Mouse (Mus musculus) erythroid progenitor cell, adult 5-6 weeks (primary cell): Measurements from ENCODE around the gene Faap20. TPM values are rescaled to one million over a fixed set of nuclear protein-coding genes. Genes with fewer than 3 reads are reported as not detected.
A peak's percentile ranks its signal among the peaks of the same experiment; 100 is the strongest.

Source experiments
- ATAC-seq: replicated peaks from 2 replicates; pipeline ENCODE4 v1.8.0; 2016; ENCODE audit warnings: moderate number of reproducible peaks, mild to moderate bottlenecking, moderate TSS enrichment, inconsistent platforms; ENCODE audit not compliant: poor library complexity, low FRiP score, severe bottlenecking
- total RNA-seq, 2 experiments: library from RNA; stranded (forward) in 1 of 2; stranded (reverse) in 1 of 2; fragments of 150-400 nt in 1 of 2; fragments of 186-747, 209-891 nt in 1 of 2; gene quantifications; 2 replicates each; pipeline versions ENCODE4 v1.2.3 to v1.2.4; 2015 to 2017; ENCODE audit warnings: low replicate concordance in 2 of 2

Gene Faap20
- total RNA-seq (2015; ENCODE audit: low replicate concordance) (4.0 and 6.7 TPM in 2 replicates), total RNA-seq (2017; ENCODE audit: low replicate concordance) (2.1 and 2.2 TPM in 2 replicates)

DNA sequence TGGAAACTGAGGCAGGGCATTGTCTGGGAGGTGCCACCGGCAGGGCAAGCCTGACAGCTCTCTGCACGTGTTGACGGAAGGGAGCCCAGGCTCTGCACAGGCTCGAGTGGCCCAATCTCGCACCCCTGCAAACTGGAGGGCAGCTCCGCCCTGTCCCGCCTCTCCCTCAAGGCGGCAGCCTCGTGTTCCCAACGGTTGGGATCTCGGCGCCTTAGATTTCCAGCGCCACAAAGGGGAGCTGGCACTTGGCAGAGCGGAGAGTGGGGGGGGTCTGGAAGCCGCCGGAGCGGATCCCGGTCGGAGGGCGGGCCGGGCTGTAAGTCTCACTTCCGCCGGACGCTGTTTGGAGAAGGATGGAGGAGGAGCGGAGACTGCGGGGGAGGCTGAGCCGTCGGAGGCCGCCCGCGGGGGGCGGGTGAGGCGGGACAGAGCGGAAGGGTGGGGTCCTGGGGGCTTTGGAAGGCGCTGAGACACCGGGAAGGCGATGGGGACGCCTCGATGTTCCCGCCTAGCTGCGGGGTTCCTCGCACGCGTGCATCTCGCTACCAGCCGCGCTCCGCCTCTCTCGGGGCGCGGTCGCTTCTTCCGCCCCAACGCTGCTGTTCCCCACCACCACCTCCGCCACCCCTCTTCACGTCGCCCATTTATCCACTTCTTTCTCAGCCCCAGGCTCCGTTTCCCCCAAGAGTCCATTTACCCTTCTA, at the start of gene Faap20:
Faap20 (plus strand) TSS at position 155 of the 704 bp plus-strand sequence.
- ATAC-seq = peak; percentile 50

DNA sequence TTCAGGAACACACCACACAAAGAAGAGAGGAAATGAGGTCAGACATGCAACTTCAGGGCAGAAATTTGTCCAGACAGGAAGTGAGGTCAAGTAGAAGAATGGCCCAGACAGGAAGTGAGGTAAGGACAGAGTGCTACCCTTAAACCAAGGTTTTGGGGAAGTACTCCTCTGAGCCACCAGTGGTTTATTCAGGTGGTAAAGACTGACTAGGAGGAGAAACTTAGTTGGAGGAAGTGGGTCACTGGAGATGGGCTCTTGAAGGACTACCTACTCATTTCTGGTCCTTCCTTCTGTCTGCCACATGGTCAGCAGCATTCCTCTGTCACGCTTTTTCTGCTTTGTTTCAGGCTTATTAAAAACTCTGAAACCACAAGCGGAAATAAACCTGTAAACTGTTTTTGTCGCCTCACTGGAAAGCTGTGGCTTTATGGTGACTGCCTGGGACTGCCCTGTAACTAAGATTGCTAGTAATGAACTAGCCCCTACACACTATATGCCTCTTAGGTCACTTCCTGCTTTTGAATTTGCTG, 48.7 kb upstream of the Faap20 start:
- ATAC-seq = no peak

- ATAC-seq = no peak
These were observed 47.8 kb upstream of the Faap20 start for GRCm38 (mm10) chr4:155201764-155202163.

- ATAC-seq = no peak
These were observed 43.7 kb upstream of the Faap20 start for GRCm38 (mm10) chr4:155205919-155206318.

- no peak for ATAC-seq
These were observed 43.1 kb upstream of the Faap20 start for GRCm38 (mm10) chr4:155206498-155206897.

DNA sequence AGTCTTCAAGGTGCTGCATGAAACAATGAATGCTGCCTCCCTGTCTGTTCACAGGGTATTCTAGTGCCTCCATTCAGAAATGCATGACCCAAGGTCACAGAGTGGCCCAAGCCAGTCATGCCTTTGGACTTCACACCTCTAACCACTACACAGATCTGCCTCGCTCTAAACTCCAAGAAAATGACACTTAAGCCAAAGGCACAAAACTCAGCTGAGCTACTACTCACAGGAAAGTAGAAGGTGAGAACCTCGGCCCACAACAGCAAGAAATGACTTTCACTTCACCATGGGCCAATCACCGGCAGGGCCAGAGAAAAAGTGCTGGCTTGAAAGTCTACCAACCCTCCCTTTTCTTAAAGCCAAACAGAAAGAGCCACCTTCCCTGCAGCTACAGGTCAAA, 41.8 kb upstream of the Faap20 start:
- no peak for ATAC-seq

DNA sequence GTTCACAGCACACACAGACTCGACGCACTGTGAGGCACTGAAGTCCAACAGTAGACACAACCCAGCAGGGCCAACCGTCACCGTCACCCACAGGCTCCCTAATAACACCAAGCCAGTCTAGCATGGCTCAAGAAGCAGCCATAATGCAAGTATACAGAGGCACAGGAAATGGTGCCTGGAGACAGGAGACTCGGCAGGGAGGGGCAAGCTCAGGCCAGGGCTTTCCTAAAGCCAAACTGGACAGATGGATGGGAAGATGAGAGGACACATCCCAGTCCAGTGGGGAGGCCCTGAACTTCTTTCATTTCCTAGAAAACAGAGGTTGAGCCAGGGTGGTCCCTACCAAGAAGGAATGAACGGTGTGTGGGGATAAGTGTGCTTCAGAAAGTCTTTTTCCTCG, 41.0 kb upstream of the Faap20 start:
- no peak for ATAC-seq

DNA sequence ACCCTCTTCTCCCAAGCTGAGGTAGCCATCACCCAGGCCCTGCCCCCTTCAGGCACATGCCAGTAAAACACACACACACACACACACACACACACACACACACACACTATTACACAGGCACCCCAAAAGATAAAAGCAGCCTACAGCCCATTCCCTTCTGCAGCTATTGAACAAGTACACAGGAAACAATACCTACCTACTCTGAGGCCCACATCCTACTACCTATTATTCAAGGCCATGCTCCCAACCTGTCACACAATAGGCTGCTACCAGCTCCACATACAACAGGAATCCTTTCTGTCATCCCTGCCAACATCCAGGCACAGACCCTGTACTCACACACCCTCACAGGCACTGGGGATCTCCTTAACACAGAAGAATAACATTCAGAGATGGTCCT, 40.5 kb upstream of the Faap20 start:
- no peak for ATAC-seq

DNA sequence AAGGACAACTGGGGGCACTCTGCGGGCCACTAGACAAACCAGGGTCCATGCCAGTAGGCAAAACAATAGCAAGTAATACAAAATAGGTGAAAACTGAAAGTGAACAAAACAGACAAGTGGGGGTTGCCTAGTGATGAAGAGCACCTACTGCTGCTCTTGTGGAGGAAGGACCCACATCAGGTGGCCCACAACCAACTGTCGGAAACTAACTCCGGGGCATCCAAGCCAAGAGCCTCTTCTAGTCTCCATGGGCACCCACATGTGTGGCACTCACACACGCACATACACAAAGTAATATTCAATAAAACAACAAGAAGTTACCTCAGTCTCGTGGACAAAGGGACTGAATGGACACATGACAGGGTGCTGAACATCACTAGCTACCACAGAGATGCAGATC, 40.1 kb upstream of the Faap20 start:
- no peak for ATAC-seq

DNA sequence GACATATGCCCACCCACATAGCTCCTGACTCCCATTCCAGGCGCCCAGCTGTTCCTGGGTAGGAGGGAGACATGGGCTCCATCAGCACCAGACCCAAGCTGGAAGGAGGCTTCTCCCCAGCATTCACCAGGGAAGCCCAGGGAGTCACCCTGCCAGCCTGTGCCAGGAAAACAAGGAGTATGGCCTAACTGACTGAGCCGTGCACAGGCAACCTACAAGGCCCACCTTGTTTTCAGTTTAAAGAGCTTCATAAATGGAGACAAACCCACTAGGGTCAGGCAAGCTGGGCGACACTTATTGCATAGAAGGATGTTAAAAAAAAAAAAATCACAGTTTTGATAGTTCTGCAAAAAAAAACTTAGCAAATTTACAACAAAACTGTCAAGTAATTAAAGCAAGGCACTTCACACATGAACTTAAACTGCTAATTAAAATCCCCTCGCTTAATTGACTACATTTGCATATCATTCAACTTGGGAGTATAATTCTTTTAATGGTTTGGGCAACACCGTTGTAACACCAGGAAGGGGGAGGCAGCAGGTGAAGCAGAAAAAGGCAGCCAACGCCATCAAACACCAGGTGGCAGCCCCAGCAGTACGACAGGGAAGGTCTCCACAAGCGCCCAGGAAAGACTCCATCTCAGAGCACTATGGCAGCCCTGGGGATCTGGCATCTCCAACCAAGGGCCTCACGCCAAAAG, 36.4 kb upstream of the Faap20 start:
- no peak for ATAC-seq

- ATAC-seq = no peak
These were observed 35.9 kb upstream of the Faap20 start for GRCm38 (mm10) chr4:155213752-155214054.

- ATAC-seq = no peak
These were observed 35.4 kb upstream of the Faap20 start for GRCm38 (mm10) chr4:155214188-155214587.

- no peak for ATAC-seq
These were observed 34.8 kb upstream of the Faap20 start for GRCm38 (mm10) chr4:155214793-155215192.

DNA sequence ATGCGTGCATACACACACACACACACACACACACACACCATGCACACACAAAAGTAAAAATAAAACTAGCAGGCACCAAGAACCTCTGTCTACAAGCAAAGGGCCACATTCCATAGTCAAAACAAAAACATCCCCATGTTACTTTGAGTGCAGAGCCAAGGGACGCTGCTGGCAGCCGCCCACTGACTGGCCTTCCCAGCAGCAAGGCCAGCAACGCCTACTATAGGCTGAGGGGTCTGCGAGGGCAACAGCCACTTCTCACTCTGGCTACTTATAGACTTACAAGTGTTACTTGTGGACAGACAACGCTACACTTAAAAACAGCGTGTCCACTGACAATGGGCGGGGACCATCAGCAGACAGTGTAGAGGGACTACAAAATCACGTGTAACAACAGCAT, 34.4 kb upstream of the Faap20 start:
- ATAC-seq = no peak

DNA sequence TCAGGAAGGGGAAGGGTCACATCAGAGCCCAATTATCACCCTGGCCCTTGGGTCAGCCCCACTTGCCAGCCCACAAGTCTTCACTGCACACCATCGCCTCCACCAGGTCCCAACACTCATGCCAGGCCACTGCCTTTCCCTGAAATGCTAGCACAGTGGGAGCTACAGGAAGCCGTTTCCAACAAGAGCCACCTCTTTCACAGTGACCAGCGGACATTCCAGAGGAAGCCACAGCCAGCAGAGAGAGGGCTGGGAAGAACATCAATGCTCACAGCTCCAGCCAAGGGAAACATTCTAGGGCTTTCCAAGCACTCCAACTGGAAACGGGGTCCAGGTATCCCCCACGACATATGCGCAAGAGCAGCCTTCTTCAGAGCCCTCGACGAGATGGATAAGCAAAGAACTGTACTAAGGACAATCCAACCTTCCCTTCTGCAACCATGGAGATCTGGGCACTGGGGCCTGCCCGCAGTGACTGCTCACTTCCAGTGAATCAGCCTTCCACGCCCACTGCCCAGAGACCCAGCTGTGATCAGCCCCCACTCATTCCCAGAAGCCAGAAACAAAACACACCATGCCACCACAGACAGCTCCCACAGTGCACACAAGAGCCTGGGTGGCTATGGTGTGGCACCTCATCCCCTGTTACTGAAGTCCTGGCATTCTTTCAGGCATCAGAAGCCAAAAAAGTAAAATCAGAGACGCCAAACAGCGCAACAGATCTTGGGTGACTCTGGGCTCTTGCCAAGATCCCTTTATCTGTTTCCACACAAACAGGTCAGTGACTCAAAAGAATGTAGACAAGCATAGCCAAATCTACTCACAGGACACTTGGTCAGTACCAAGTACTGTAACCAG, 33.6 kb upstream of the Faap20 start:
- no peak for ATAC-seq

- no peak for ATAC-seq
These were observed 32.1 kb upstream of the Faap20 start for GRCm38 (mm10) chr4:155217241-155218103.

DNA sequence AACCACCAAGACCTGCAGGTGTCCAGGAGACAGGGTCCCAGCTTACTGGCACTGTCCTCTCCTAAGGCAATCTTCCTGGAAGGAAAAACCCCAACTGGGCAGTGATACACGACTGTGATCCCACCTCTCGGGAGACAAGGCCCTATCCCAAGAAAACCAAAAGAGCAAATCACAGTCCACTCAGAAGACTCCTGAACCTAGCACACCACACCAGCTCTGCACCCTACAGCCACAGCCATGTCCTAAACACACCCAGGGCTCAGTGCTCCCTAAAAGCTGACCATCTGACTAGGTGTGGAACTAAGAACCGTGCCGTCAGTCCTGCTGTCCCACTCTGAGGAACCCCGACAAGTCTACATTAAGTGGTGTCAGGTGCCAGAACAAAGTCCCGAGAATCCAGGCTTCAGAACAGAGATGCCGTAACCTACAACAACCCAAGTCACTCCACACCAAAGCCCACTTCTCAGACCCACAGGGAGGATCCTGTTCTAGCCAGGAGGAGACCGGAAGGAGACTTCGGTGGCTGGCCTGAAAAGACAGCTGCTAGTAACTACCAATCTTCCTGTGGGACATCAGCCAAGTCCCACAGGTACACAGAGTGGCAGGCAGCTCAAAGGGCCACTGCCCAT, 31.4 kb upstream of the Faap20 start:
- no peak for ATAC-seq

GRCm38 (mm10) chr4:155219271-155220212, 30.1 kb upstream of the Faap20 start:
- no peak for ATAC-seq
